Mouse (Mus musculus) lung, adult 2 months (tissue): ENCODE results near the gene Aanat.

Experiments
- CTCF ChIP-seq: fragments of 200-500 bp; IDR thresholded peaks from 2 replicates; pipeline ENCODE4 v1.5.1; 2011; ENCODE audit warnings: mild to moderate bottlenecking, low read length, control low read depth; ENCODE audit not compliant: insufficient read depth
- POLR2A ChIP-seq: fragments of 200-500 bp; IDR thresholded peaks from 2 replicates; pipeline ENCODE4 v1.6.1; 2011; ENCODE audit warnings: low read depth, mild to moderate bottlenecking, control low read depth, low read length, borderline replicate concordance; ENCODE audit errors: extremely low read depth

- TF ChIP-seq POLR2A (no peak), CTCF (no peak)
Measured at GRCm38 (mm10) chr11:116565283-116566041, 20.8 kb upstream of the Aanat start.
